Mouse (Mus musculus): ENCODE results near the gene Mcpt1. TPM values are rescaled to one million over a fixed set of nuclear protein-coding genes. Genes with fewer than 3 reads are reported as not detected.
"Not testable (repeated sequence)": the region's sequence is repeated elsewhere in the genome, so short reads cannot be mapped to it uniquely, and the experiment has no call there.

The Mcpt1 gene
- polyA plus RNA-seq (2015; fragmentation: Nextera tagmentation; extraction: Ambion mirVana) = not detected in 2 replicates

GRCm38 (mm10) chr14:56017671-56018070 lies at the start of gene Mcpt1:
Mcpt1 (plus strand) TSS chr14:56017971.
- WGBS = 78% methylated on average over 3 of the region's 3 CpGs
- H3K4me1 ChIP-seq; ATAC-seq (replicated peaks; ENCODE audit: low FRiP score); H3K27me3 ChIP-seq; H3K9me3 ChIP-seq (replicated peaks); H3K4me2 ChIP-seq; H3K36me3 ChIP-seq; H3K27ac ChIP-seq; H3K4me3 ChIP-seq (replicated peaks); H3K9ac ChIP-seq: not testable (repeated sequence)

- H3K27me3 ChIP-seq; H3K4me2 ChIP-seq; H3K27ac ChIP-seq; ATAC-seq (replicated peaks; ENCODE audit: low FRiP score); H3K4me3 ChIP-seq (replicated peaks); H3K4me1 ChIP-seq; H3K9ac ChIP-seq; H3K9me3 ChIP-seq (replicated peaks); H3K36me3 ChIP-seq: not testable (repeated sequence)
- 81% methylated on average over 1 of the region's 3 CpGs for WGBS
Measured at GRCm38 (mm10) chr14:55987464-55987863, 30.3 kb upstream of the Mcpt1 start.

- Histone ChIP-seq H3K36me3 (no peaks in the 10 kb centered on the region), H3K27ac (no peak overlapping the region), H3K4me2 (no peak overlapping the region), H3K9ac (no peak overlapping the region), H3K27me3 (no peaks in the 10 kb centered on the region), H3K4me1 (no peaks in the 10 kb centered on the region), H3K9me3 (replicated peaks) (no peaks in the 10 kb centered on the region), H3K4me3 (replicated peaks) (no peak overlapping the region)
- 26% methylated on average over 3 of the region's 3 CpGs for WGBS
- ATAC-seq (replicated peaks; ENCODE audit: low FRiP score) = no peak
Measured at GRCm38 (mm10) chr14:56013147-56013546, 4.6 kb upstream of the Mcpt1 start.

DNA sequence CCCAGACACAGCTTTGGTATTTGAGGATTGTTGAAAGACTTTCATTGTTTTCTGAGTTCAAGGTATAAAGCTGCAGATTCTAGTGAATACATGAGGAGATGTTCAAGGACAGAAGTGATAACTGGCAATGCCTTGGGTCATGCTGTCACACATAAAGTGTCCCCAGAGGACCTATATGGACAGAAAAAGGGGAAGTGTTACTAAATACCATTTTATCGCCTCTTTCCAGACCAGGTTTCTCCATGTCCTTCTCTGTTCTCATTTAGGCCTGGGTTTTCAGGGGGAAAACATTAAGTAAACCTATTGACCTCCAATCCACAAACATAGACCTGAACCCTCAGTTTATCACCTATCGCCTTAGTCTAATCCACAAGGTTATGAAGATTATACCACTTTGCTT lies 3.8 kb upstream of the Mcpt1 start:
- no peak overlapping the region for H3K4me3 ChIP-seq (replicated peaks)
- WGBS = 89% methylated on average over 2 of the region's 2 CpGs
- no peak overlapping the region for H3K4me2 ChIP-seq
- no peaks in the 10 kb centered on the region for H3K36me3 ChIP-seq
- H3K27ac ChIP-seq = no peak overlapping the region
- no peaks in the 10 kb centered on the region for H3K4me1 ChIP-seq
- H3K27me3 ChIP-seq = no peaks in the 10 kb centered on the region
- no peak overlapping the region for H3K9ac ChIP-seq
- no peak for ATAC-seq (replicated peaks; ENCODE audit: low FRiP score)
- H3K9me3 ChIP-seq (replicated peaks) = no peaks in the 10 kb centered on the region

DNA sequence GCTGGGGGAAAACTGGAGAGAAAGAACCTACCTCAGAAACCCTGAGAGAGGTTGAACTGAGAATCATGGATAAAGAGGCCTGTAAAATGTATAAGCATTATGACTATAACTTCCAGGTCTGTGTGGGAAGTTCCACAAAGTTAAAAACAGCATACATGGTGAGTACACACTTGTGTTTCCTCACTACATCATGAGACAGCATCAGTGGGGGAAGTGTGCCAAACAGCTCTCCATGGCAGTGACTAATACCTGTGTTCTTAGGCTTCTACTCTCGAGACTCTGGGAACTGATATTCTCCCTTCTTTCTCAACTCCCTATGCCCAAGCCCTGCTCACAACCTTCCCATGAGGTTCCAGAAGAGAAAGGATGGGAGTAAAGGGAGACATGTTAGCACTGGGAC lies 1.7 kb downstream of the Mcpt1 start:
- 71% methylated on average over 1 of the region's 1 CpGs for WGBS
- no peak overlapping the region for H3K27ac ChIP-seq
- H3K4me1 ChIP-seq = no peaks in the 10 kb centered on the region
- H3K9ac ChIP-seq = no peak overlapping the region
- H3K4me2 ChIP-seq = no peak overlapping the region
- ATAC-seq (replicated peaks; ENCODE audit: low FRiP score) = no peak
- H3K9me3 ChIP-seq (replicated peaks) = no peaks in the 10 kb centered on the region
- no peaks in the 10 kb centered on the region for H3K36me3 ChIP-seq
- no peak overlapping the region for H3K4me3 ChIP-seq (replicated peaks)
- H3K27me3 ChIP-seq = no peaks in the 10 kb centered on the region

DNA sequence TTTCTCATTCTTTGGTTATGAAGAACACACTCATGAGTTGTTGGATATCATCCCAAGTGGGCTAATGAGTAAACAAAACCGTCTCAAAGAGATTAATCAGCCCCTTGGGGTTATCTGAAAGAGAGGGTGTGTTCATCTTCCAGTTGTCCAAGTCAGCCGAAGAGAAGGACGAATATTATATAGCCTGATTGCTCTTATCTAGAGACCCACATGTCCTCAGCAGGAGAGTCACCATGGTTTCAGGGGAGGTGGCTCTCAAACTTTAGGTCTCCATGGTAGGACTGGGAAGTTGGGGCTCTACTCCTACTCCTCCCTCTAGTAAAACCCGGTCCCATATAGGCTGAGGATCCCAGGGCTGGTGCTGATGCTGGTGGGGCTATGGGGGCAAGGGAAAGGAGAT lies 3.5 kb downstream of the Mcpt1 start:
- not testable (repeated sequence) for H3K4me2 ChIP-seq; ATAC-seq (replicated peaks; ENCODE audit: low FRiP score); H3K27ac ChIP-seq; H3K36me3 ChIP-seq; H3K4me3 ChIP-seq (replicated peaks); H3K27me3 ChIP-seq; H3K4me1 ChIP-seq; H3K9me3 ChIP-seq (replicated peaks); H3K9ac ChIP-seq
- 75% methylated on average over 4 of the region's 4 CpGs for WGBS

- not testable (repeated sequence) for H3K4me1 ChIP-seq, H3K36me3 ChIP-seq
- 72% methylated on average over 3 of the region's 3 CpGs for WGBS
Measured at GRCm38 (mm10) chr14:56030395-56030794, 12.6 kb downstream of the Mcpt1 start, which contains the start of gene Mcpt9. Mcpt9 (minus strand) TSS chr14:56030495.

GRCm38 (mm10) chr14:56034433-56034832 lies 16.7 kb downstream of the Mcpt1 start:
- no peak for ATAC-seq (replicated peaks; ENCODE audit: low FRiP score)
- 42% methylated on average over 2 of the region's 2 CpGs for WGBS
- Histone ChIP-seq H3K4me2 (no peak overlapping the region), H3K9ac (no peak overlapping the region), H3K4me3 (replicated peaks) (no peak overlapping the region), H3K36me3 (no peaks in the 10 kb centered on the region), H3K4me1 (no peaks in the 10 kb centered on the region), H3K27ac (no peak overlapping the region), H3K27me3 (no peaks in the 10 kb centered on the region), H3K9me3 (replicated peaks) (no peaks in the 10 kb centered on the region)

More at GRCm38 (mm10) chr14:56030395-56030794, 12.6 kb downstream of the Mcpt1 start, which contains the start of gene Mcpt9:
- H3K27ac ChIP-seq; ATAC-seq (replicated peaks; ENCODE audit: low FRiP score); H3K4me2 ChIP-seq; H3K4me3 ChIP-seq (replicated peaks); H3K9ac ChIP-seq; H3K9me3 ChIP-seq (replicated peaks); H3K27me3 ChIP-seq: not testable (repeated sequence)

GRCm38 (mm10) chr14:56041792-56042191 lies 24.0 kb downstream of the Mcpt1 start, which contains the start of gene Mcpt2:
Mcpt2 (plus strand) TSS chr14:56042041.
- not testable (repeated sequence) for H3K9ac ChIP-seq; H3K36me3 ChIP-seq; H3K27ac ChIP-seq; H3K9me3 ChIP-seq (replicated peaks); ATAC-seq (replicated peaks; ENCODE audit: low FRiP score); H3K4me2 ChIP-seq; H3K4me3 ChIP-seq (replicated peaks); H3K27me3 ChIP-seq; H3K4me1 ChIP-seq
- 76% methylated on average over 1 of the region's 1 CpGs for WGBS

GRCm38 (mm10) chr14:56055408-56055807 lies 37.6 kb downstream of the Mcpt1 start:
- no peak for ATAC-seq (replicated peaks; ENCODE audit: low FRiP score)
- H3K4me3 ChIP-seq (replicated peaks) = no peak overlapping the region
- H3K27me3 ChIP-seq = no peaks in the 10 kb centered on the region
- H3K27ac ChIP-seq = no peak overlapping the region
- no peaks in the 10 kb centered on the region for H3K9me3 ChIP-seq (replicated peaks)
- no peak overlapping the region for H3K4me2 ChIP-seq
- no peaks in the 10 kb centered on the region for H3K4me1 ChIP-seq
- WGBS = 75% methylated on average over 3 of the region's 3 CpGs
- H3K9ac ChIP-seq = no peak overlapping the region
- no peaks in the 10 kb centered on the region for H3K36me3 ChIP-seq

DNA sequence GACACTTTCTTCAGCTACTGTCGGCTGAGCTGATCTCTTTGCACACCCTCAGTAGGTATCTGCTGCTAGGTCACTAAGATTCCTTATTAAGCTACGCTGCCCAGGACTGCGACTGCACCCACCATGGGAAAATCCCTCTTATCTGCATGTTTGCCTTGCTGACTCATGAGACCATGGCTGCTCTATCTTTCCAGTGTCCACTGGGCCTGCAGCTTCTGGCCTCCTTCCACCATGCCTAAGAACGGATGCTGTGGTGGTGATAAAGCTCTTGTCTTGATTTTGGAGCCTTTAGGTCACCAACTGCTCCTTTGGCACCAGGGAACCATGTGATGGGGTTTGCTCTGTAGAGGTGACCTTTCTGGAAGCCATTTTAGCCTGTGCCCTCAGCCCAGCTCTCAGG lies 40.0 kb downstream of the Mcpt1 start:
- no peak for ATAC-seq (replicated peaks; ENCODE audit: low FRiP score)
- H3K4me3 ChIP-seq (replicated peaks) = no peak overlapping the region
- H3K27me3 ChIP-seq = no peaks in the 10 kb centered on the region
- no peaks in the 10 kb centered on the region for H3K36me3 ChIP-seq
- WGBS = 84% methylated on average over 4 of the region's 4 CpGs
- no peaks in the 10 kb centered on the region for H3K9me3 ChIP-seq (replicated peaks)
- no peak overlapping the region for H3K9ac ChIP-seq
- H3K4me2 ChIP-seq = no peak overlapping the region
- H3K27ac ChIP-seq = no peak overlapping the region
- H3K4me1 ChIP-seq = no peaks in the 10 kb centered on the region

DNA sequence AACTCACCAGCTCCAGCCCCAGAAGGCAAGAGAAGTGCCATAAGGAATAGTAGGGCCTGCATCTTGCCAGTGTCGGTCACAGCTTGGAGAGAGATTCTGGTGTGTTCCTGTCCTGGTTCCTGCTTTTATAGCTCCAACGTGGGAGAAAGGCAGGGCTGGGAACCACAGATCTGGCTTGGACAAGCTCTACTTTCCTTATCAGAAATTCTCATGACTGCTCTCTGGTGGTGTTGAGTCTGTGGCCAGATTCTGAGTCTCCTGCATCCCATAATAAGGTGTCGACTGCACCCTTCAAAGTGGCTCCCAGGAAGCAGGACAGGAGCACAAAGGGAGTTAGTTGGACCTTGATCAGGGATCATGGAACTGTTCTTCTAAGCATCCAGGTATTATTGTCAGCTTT lies 44.4 kb downstream of the Mcpt1 start, which contains the start of gene Mcpt4:
Mcpt4 (minus strand) TSS at position 101 of the 400 bp plus-strand sequence.
- H3K27ac ChIP-seq; H3K9ac ChIP-seq; H3K9me3 ChIP-seq (replicated peaks); H3K4me2 ChIP-seq; H3K36me3 ChIP-seq; H3K27me3 ChIP-seq; H3K4me3 ChIP-seq (replicated peaks); ATAC-seq (replicated peaks; ENCODE audit: low FRiP score); H3K4me1 ChIP-seq: not testable (repeated sequence)
- WGBS = 70% methylated on average over 3 of the region's 3 CpGs
